Mouse (Mus musculus): ENCODE measurements around the gene Sp4. TPM values are rescaled to one million over a fixed set of nuclear protein-coding genes. Genes with fewer than 3 reads are reported as not detected.

Sp4 gene
- 2.8 and 5.6 TPM in 2 replicates for polyA plus RNA-seq (2012; rRNA removed; ENCODE audit: low replicate concordance)

GRCm38 (mm10) chr12:118301072-118301865 lies at the start of gene Sp4:
Gene Sp4, minus strand, starts transcription at chr12:118301440.

GRCm38 (mm10) chr12:118198386-118199093 lies 102.7 kb downstream of the Sp4 start, which contains the start of gene Dnah11:
Gene Dnah11, minus strand, starts transcription at chr12:118199043.

Other genes starting within 250 kb of the Sp4 start
- gene Dnah11, start 102.4 kb downstream of the Sp4 start, polyA plus RNA-seq (2012; rRNA removed; ENCODE audit: low replicate concordance): 0.17 TPM in 1 of 2 replicates, not detected in the other

Data from subcutaneous adipose tissue, adult 2 months (tissue).